Mouse (Mus musculus): ENCODE measurements around the gene Lhfp. TPM values are rescaled to one million over a fixed set of nuclear protein-coding genes. Genes with fewer than 3 reads are reported as not detected.
A peak's percentile ranks its signal among the peaks of the same experiment; 100 is the strongest.

Gene Lhfp
- total RNA-seq, 2 experiments from 2014 or later: 13.9 to 15.4 TPM

- DNase-seq: no peak
Measured at GRCm38 (mm10) chr3:53151607-53152006, 110.3 kb downstream of the Lhfp start.

- no peak for DNase-seq
Measured at GRCm38 (mm10) chr3:53161963-53162362, 120.6 kb downstream of the Lhfp start.

- DNase-seq: peak; percentile 71
Measured at GRCm38 (mm10) chr3:53165281-53165680, 124.0 kb downstream of the Lhfp start.

DNA sequence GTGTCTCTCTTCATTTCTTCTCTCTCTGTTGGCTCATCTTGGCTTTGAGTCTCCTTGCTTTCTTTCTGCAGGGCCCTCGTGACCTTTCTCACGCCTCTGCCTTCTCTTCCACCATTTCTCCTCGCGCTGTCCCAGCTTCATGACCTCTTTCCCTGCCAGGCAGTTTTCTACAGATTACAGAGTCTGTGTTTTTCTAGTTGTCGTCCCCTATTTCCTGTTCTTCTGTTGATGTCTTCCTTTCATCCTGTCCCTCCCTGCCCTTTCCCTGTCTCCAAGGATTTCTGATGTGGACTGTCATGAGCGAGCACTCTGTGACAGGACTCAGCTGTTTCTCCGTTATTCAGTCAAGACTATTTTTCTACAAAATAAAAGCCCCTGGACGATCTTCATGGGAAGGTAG, 124.7 kb downstream of the Lhfp start:
- peak; percentile 21 for DNase-seq

- peak; percentile 17 for DNase-seq
Measured at GRCm38 (mm10) chr3:53169486-53169885, 128.2 kb downstream of the Lhfp start.

DNA sequence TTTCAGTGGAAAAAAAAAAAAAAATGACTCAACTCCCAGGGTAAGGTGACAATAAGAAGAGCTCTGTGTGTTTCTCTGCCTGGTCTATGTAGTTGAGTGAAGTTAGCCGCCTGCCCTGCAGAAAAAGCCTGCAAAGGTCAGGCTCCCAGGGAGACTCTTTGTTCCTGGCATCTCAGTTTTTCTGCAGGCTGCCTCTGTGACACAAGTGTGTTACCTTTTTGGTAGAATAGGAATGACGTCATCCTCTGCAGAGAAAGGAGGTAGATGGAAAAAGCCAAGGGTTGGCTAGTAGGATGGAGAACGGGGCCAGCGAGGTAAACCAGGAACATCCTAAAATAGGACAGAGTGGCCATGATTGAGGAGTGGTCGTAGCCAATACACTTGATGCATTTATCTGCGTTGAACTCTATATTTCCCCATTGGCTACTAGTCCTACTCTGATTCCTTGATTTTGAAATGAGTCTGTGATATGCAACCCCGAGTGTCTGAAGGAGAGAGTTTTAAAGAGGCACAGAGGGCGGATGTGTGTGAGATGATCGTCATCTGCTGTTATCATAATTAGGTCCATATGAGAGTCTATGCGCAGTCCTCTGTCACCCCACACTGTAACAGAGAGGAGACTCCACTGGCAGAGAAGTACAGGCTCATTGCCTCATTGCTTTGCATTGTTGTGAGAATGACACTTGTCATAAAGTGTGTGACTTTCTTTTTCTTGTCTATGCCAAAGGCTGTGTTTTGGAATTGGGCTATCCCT, 132.2 kb downstream of the Lhfp start:
- DNase-seq: no peak

DNA sequence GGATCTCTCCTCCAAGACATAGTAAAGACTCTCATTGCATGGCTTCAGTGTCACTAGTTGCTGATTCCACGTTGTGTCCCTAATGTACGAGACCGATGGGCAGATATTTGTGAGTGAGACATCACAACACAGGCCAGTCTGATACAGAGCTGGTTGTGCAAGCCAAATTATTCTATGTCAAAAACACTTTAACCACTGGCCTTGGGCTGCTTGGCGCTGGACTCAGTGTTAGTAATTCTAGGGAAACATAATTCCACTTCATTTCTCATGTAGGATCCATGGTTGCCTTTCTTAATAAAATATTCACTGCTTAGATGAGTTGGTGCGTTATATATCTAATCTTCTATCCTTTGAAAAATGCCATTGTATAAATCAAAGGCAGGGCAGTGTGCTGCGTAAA, 138.6 kb downstream of the Lhfp start:
- DNase-seq: no peak

DNA sequence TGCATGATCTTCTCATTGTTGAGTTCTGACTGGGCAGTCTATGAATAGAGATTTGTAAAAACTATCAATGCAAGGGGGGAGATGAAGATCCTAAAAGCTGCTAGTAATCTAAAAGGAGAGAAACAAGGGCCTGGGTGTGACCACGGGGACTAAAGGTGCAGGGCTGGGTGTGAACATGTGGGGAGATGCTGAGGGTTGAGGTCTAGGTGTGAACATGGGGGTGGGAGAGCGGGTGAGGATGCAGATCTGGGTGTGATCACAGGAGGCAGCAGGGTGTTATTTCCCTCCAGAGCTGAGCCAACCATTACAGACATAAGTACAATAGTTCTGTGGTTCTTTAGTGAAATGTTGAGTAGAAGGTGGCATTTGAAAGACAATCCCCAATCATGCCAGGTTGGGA, 144.1 kb downstream of the Lhfp start:
- DNase-seq: no peak

GRCm38 (mm10) chr3:53193441-53193840, 152.1 kb downstream of the Lhfp start:
- DNase-seq: no peak

- no peak for DNase-seq
Measured at GRCm38 (mm10) chr3:53195666-53196107, 154.4 kb downstream of the Lhfp start.

DNA sequence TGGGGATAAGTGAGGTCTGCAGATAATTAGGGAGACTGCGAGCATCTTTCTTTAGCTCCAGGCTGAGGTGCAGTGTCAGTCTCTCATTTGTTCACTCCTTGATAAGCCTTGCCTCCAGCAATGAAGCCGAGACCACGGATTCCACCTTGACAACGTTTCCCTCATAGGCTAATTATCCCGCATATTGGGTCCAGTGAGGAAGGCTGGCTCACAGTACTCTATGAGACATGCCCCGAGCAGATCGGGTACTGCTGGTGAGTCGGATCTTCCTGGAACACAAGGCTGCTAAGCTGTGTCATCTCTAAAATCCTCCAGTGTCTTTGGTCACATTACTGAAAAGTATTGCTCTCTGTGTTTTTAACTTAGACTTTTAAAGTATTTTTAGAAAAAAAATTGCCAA, 158.8 kb downstream of the Lhfp start:
- DNase-seq: no peak

DNA sequence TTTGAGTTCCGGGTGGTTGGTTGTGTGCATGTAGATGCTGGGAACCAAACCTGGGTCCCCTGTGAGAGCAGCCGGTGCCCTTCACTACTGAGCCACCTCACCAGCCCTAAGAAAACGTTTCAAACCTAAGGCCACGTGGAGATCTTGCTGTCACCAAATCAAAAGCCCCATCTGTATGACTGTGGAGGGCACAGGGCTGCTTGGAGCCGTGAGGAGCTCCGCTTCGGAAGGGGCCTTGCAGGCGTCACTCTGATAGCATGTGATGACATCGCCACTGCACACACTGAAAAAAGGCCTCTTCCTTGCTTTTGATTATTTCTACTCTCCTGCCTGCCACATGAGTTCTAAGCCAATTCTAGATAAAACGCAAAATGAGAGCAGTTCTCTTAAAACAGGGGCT, 159.5 kb downstream of the Lhfp start:
- no peak for DNase-seq

DNA sequence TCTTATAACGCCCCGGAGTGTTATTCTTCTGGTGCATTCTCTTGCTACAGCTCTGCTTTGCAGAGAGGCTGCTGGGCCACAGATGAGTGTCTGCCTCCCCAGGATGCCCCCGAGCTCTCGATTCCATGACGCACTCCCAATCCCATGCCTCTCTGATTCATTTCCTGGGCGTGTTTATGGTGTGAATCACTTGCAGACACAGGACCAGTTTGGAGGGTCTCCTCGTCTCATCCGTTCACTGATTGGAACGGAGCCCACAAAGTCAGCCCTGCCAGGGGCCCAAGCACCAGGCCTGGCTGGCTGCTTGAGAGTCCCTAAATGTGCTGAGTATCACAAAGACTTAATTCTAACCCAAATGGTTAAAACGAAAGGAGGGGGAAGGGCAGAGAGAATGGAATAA, 160.3 kb downstream of the Lhfp start:
- DNase-seq: no peak

GRCm38 (mm10) chr3:53202184-53202583, 160.9 kb downstream of the Lhfp start:
- no peak for DNase-seq

DNA sequence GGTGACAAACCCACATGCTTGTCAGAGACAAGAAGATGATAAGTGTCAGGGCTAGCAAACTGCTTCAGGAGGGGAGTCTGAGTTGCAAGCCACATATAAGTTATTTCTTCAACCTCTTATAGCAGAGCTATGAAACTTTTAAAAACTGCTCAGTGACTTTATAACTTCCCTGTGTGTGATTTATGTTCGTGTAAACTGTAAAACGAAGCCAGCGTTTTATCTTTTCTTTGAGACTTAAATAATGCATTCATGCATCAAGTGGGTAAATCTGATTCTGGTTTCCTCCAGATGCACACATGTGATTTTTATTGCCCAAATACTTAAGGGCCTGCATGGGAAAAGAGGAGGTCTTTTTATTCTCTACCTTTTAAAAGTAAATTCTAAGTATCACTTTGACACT, 161.4 kb downstream of the Lhfp start:
- DNase-seq: no peak

DNA sequence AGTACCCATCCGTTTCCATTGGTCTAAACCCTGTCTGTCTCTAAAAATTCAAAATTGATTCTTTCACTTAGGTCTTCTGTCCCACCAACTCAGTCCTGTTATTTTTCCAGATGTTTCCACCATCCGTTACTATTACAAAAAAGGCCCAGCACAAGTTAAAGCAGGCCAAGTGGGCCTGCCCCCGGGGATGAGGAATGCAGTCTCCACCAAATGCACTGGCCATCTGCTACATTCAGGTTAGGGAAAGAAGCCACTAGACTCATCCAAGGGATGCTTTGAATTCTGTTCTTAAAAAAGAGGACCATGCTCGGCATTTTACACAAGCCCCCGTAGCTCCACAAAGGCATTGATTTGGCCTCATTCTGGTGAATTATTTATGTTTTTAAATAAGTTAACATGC, 162.3 kb downstream of the Lhfp start:
- DNase-seq: peak; percentile 46

DNA sequence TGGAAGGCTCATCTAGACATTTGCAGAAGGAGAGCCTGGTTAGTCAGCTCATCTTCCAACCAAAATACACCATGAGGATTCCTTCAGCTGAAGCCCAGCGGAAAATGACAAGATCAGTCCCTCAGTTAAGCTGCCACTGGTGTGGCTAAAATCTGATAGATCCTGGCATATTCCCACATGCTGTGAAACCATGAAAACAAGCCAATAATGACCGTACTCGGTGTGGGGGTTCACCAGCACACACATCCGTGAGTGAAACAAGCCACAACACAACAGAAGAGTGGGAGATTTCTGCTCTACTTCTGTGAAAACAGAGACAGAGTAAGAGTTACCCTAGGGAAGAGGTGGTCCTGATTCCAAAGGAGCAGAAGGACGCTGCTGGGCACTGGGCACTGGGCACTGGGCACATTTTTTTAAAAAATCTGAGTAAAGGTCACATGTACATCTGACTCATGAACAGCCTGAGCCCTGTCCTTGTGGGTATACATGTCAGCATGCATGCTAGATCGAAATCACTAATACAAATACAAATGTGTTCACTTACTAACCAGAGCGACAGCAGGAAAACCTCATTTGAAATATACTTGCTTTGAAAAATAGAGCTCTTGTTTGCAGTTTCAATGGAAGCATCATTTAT, 163.1 kb downstream of the Lhfp start:
- DNase-seq: no peak

DNA sequence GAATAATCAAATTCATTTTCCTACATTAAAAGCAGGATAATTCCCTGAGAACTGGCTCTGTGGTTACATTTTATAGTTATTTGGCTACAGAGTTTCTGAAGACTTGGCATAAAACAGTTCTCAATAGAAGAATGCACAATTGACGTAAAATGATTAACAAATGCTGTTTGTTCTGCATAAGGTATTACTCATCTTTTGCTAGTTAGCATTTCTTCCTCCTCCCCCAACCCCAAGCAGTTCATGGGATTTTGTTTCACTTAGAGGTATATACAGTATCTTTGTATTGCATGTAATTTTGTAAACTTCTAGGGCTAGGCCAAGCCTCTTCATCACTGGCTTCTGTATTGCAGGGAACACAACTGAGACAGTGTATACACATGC, 163.6 kb downstream of the Lhfp start:
- no peak for DNase-seq

DNA sequence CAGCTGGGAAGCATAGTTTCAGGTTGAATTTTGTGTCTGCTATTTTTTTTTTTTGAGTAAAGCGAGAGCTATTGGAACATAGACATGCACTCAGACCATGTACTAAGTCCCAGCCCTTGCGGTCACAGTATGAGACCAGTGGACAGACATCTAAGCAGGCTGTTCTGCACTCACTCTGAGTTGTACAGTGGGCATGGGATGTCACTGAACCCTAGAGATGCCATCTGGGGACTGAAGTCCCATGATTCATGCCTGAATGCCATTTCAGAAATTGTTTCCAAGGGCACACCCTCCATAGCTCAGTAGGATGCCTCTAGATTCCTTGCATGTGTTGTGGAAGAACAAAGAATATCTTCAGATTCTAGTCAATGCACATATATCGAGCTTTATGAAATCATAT, 164.4 kb downstream of the Lhfp start:
- DNase-seq: no peak

- DNase-seq: no peak
Measured at GRCm38 (mm10) chr3:53206509-53207224, 165.3 kb downstream of the Lhfp start.

GRCm38 (mm10) chr3:53207225-53207528, 165.8 kb downstream of the Lhfp start:
- DNase-seq: no peak

DNA sequence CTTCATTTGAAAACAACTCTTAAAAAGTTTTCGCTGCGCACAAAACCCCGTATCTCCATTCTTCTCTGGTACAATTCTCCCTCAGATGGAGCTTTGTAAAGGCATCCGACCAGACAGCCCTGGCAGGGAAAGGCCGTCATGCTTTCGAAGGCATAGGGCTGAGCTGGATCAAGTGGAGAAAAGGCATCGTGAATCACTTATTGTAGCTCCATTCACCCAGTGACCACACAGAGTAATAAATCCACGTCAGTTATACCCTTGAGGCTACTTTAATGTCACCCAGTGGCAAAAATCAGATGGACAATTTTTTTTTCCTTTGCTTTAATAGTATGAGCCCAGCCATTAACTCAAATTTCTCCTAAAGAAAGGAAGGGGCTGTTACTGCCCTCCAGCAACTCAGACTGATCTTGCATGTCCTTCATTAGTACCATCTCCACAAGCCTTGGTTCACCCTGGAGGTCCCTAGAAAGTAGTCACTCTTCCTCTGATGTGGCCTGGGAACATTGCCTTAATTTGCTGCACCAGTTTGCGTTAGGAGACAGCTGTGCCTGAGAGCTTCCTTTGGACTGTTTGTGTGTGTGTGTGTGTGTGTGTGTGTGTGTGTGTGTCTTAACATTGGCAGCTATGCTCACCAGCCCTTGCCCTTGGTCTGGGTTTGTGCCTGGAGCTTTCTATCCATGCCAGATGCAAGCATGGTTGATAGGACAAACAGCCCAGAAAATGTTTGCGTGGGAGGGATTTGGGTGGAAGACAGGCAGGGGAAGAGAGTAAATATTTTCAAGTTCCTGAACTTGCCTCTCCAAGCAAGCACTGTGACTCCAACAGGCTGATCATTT, 169.6 kb downstream of the Lhfp start:
- DNase-seq: peak; percentile 70

DNA sequence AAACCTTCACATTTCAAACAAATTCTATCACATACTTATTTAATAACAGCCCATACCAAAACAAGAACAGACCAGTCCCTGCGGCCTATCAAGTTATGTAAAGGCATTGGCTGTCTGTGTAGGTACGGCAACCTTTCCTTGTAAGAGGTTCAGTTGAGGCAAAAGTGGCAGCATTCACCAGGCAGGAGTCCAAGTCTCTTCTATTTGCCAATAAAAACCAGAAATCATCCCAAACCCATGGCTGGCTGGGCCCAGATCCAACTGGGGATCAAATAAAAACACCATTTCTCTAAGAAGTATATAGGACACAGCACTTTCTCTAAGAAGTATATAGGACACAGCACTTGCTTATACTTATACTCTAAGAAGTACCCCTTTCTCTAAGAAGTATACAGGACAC, 171.3 kb downstream of the Lhfp start:
- no peak for DNase-seq

All from gastrocnemius, postnatal 25 days (tissue).